Mouse (Mus musculus) small intestine, adult 2 months (tissue): ENCODE measurements around the gene Ube2e2. TPM values are rescaled to one million over a fixed set of nuclear protein-coding genes. Genes with fewer than 3 reads are reported as not detected.

Experiments used
- H3K27ac ChIP-seq: fragments of 200-500 bp; 2 replicates; pipeline ENCODE4 v1.5.1; 2012; ENCODE audit warnings: low read depth, low read length, control low read depth, inconsistent platforms; ENCODE audit not compliant: insufficient read depth
- H3K27me3 ChIP-seq: fragments of 200-500 bp; 2 replicates; pipeline ENCODE4 v1.6.1; 2012; ENCODE audit warnings: mild to moderate bottlenecking, moderate library complexity, low read length, inconsistent platforms; ENCODE audit not compliant: control insufficient read depth, insufficient read depth
- H3K36me3 ChIP-seq: fragments of 200-500 bp; 2 replicates; pipeline ENCODE4 v1.6.1; 2012; ENCODE audit warnings: mild to moderate bottlenecking, low read length, control low read depth, inconsistent platforms; ENCODE audit not compliant: control insufficient read depth, insufficient read depth
- H3K4me1 ChIP-seq: fragments of 200-500 bp; 2 replicates; pipeline ENCODE4 v1.6.1; 2012; ENCODE audit warnings: low read length, inconsistent platforms, mixed read lengths; ENCODE audit not compliant: control insufficient read depth, insufficient read depth, insufficient read length
- H3K4me3 ChIP-seq: fragments of 200-500 bp; 2 replicates; pipeline ENCODE4 v1.5.1; 2012; ENCODE audit warnings: low read depth, mild to moderate bottlenecking, control low read depth, inconsistent platforms, low read length, moderate library complexity
- CTCF ChIP-seq: fragments of 200-500 bp; IDR thresholded peaks from 2 replicates; pipeline ENCODE4 v1.5.1; 2012; ENCODE audit warnings: low read depth, mild to moderate bottlenecking, control low read depth, inconsistent platforms, low read length, moderate library complexity, mixed read lengths; ENCODE audit not compliant: insufficient replicate concordance, insufficient read length; ENCODE audit errors: extremely low read depth
- POLR2A ChIP-seq: fragments of 200-500 bp; IDR thresholded peaks from 2 replicates; pipeline ENCODE4 v1.6.1; 2012; ENCODE audit warnings: low read depth, mild to moderate bottlenecking, control low read depth, inconsistent platforms, low read length, moderate library complexity
- WGBS: fragments of 180-500 bp; shearing (Covaris S2); methylation state at CpG from one replicate; pipeline ENCODE4 v1.1.7; 2018; 5-methylcytosine and 5-hydroxymethylcytosine counted together
- polyA plus RNA-seq: library from polyadenylated mRNA; depleted of rRNA; stranded (reverse); fragments of >200 nt; gene quantifications from 2 replicates; pipeline ENCODE4 v1.2.3, GENCODE M21; 2012

Ube2e2 gene
- polyA plus RNA-seq, 1 experiment: 20.8 TPM

DNA sequence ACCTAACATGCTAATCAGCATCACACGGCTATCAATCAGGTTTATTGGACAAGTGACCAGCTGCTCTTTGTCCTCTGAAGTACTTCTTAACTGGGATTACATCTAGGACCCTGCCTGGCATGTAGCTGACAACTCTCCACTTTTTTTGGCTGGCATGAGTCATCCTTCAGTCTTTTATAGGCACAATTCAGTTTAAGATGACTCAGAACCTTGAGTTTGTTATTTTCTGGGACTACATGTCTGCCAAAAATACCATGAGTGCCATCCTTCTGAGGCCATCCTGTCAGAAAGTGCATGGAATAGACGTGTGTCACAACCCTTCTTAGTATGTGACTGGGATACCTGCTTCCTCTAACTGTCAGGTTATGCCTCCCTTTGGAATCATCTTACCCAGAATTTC, 120.3 kb downstream of the Ube2e2 start:
- no peak overlapping the region for H3K27ac ChIP-seq
- H3K27me3 ChIP-seq: no peaks in the 10 kb centered on the region
- H3K4me1 ChIP-seq: no peaks in the 10 kb centered on the region
- H3K36me3 ChIP-seq: no peaks in the 10 kb centered on the region
- WGBS: 34% methylated on average over 2 of the region's 2 CpGs
- H3K4me3 ChIP-seq: no peak overlapping the region
- TF ChIP-seq CTCF (no peak), POLR2A (no peak)

DNA sequence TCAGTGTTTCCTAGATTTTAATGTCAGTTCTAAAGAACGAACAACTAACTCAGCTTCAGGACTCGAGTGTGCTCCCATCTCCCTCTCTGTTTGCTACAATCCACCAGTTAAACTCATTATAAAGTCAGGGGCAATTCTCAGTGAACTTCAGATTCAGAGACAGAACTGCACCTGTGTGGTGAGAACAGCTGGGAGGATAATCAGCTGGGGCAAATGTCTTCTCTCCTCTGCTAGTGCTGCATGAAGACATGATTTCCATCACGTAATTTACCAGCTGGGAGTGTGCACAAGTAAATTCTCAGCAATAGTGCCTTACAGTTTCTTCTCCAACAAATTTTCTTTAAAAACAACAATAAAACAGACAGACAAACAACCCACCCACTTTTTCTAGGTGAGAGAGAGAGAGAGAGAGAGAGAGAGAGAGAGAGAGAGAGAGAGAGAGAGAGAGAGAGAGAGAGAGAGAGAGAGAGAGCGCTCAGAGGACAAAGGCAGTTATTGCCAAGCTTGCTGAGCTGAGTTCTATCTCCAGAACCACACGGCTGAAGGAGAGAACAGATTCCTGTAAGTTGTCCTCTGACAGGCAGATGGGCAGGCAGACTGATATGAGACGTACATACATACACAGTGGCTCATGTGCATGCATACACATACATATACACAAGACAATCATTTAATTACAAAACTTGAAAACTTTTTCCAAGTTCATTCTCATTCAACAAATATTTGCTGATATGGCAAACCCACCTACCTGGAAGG, 134.3 kb downstream of the Ube2e2 start:
- Histone ChIP-seq H3K4me1 (no peaks in the 10 kb centered on the region), H3K4me3 (no peak overlapping the region), H3K27ac (no peak overlapping the region), H3K36me3 (no peaks in the 10 kb centered on the region), H3K27me3 (no peaks in the 10 kb centered on the region)
- TF ChIP-seq CTCF (no peak), POLR2A (no peak)
- 75% methylated on average over 6 of the region's 6 CpGs for WGBS

DNA sequence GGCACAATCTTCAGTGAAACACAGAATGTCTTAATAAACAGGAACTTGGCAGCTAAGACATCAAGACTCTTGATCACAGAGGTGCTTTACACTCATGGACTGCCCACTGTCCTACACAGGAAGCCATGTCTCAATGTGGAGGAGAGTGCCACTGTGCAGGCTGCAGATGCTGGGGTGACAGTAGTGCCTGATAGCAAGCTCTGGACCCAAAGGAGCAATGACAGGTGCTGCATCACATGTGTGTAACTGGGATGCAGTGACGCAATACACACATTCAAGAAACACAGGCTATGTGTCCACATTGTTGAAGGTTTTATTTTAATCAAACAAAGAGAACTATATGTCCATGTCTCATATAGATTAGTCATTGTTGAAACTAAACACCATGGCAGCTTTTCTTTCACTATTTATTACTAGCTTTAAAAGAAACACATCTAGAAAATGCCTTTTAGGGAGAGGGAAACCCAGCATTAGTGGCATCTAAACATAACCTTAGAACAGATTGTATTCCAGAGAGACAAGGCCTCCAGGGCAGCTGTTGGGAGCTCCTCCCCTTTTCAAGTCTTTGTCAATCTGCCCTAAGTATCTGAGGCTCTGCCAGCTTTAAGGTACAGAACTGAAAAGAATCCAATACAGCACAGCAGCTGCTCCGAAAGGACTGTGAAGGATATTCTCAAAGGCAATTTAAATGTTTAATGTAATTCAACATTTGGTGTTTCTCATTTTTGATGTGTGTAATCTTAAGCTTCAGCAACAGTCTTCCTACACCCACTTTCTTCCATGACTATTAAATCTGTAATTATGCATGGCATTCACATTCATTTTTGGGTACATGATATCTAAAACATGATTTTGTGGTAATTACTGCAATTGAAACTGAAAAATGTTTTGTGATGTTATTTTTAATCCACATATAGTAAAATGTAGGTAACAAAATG, 135.2 kb downstream of the Ube2e2 start:
- H3K36me3 ChIP-seq: no peaks in the 10 kb centered on the region
- TF ChIP-seq CTCF (no peak), POLR2A (no peak)
- 76% methylated on average over 2 of the region's 2 CpGs for WGBS

DNA sequence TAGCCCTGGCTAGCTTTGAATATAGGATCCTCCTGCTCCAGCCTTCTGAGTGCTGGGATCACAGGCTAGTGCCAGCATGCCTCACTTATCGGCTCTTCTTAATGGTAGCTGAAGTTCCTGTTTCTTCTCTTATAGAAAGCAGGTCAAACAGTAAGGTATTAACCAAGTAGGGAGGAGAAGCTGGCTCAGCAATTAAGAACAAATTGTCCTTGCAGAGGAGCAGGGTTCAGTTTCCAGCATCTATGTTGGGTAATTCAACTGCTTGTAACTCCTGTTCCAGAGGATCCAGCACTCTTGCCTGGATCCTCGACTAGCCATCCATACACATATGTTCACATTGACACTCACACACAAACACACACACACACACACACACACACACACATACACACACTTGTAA, 136.1 kb downstream of the Ube2e2 start:
- H3K4me3 ChIP-seq: no peak overlapping the region
- no peaks in the 10 kb centered on the region for H3K36me3 ChIP-seq
- H3K27ac ChIP-seq: no peak overlapping the region
- no peaks in the 10 kb centered on the region for H3K4me1 ChIP-seq
- no peaks in the 10 kb centered on the region for H3K27me3 ChIP-seq
- 59% methylated on average over 2 of the region's 2 CpGs for WGBS
- TF ChIP-seq CTCF (no peak), POLR2A (no peak)

More for the DNA sequence above, 135.2 kb downstream of the Ube2e2 start:
- Histone ChIP-seq H3K4me3 (no peak overlapping the region), H3K4me1 (no peaks in the 10 kb centered on the region), H3K27me3 (no peaks in the 10 kb centered on the region), H3K27ac (no peak overlapping the region)

DNA sequence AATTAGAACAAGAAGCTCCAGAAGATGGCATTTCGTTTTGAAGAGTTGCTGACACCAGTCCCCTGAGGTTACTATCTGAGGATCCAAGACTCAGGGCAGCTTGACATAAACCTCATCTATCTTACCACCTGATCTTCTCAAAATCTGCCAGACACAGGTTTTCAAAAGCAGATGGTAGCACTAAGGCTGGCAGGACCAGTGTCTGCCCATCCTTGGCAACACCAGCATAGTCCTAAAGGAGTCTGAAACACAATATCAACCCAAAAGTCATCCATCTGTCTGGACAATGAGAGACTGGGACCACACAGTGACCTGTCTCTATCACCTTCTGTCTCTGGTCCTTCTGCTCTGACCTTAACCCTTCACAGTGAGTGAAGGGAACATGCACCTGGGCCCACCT, 138.7 kb downstream of the Ube2e2 start:
- H3K27ac ChIP-seq: peak overlapping the region; percentile 5; the same call in 1 of the 2 replicates
- H3K4me3 ChIP-seq: no peak overlapping the region
- no peaks in the 10 kb centered on the region for H3K4me1 ChIP-seq
- no peaks in the 10 kb centered on the region for H3K36me3 ChIP-seq
- TF ChIP-seq POLR2A (no peak), CTCF (no peak)
- no peaks in the 10 kb centered on the region for H3K27me3 ChIP-seq
- WGBS: 71% methylated on average over 1 of the region's 1 CpGs

DNA sequence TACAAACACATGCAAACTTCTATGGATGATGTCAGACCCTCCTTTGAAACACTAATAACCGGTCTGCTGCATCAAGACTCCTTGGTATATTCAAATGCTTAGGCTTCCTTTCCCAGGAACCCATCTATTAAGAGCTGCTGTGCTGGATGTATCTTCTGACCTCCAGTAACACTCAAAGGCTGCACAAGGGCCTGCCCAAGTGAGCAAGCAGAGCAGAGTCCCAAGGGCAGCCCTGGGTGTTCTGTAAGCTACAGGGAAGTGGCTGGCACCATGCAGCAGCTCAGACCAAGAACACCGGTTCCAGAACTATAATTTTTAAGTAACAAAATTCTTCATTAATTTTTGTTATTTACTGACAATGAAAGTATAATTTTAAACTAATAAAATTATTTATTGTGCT, 139.5 kb downstream of the Ube2e2 start:
- H3K4me3 ChIP-seq: no peak overlapping the region
- TF ChIP-seq CTCF: no peak
- no peak for TF ChIP-seq POLR2A
- H3K36me3 ChIP-seq: no peaks in the 10 kb centered on the region
- H3K27me3 ChIP-seq: no peaks in the 10 kb centered on the region
- 82% methylated on average over 2 of the region's 2 CpGs for WGBS
- no peak overlapping the region for H3K27ac ChIP-seq
- H3K4me1 ChIP-seq: no peaks in the 10 kb centered on the region

DNA sequence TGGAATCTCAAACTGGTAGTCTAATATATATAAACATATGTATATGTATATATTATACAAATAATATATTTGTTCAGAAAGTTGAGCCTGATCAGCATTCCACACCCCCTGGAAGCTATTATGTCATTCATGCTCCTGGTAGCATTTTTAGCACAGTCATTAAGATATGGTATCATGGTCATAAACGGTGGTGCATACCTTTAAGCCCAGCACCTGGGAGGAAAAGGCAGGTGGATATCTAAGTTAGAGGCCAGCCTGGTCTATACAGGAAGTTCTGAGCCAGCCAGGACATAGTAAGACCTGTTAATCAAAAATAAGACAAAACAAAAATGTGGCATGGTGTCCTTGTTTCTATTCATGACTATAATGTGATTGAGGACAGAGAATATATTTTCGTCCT, 140.1 kb downstream of the Ube2e2 start:
- TF ChIP-seq POLR2A: no peak
- TF ChIP-seq CTCF: no peak
- no peaks in the 10 kb centered on the region for H3K27me3 ChIP-seq
- no peaks in the 10 kb centered on the region for H3K36me3 ChIP-seq
- H3K4me1 ChIP-seq: no peaks in the 10 kb centered on the region
- no peak overlapping the region for H3K27ac ChIP-seq
- WGBS: 49% methylated on average over 2 of the region's 2 CpGs
- no peak overlapping the region for H3K4me3 ChIP-seq
